Mouse (Mus musculus) intestine, embryonic 16.5 days (tissue): Measurements from ENCODE around the gene Fgfr2. TPM values are rescaled to one million over a fixed set of nuclear protein-coding genes. Genes with fewer than 3 reads are reported as not detected.

Experiments used
- ATAC-seq: fragments of 200-750 bp; cut with Nextera tagmentation; 2 replicates; pipeline ENCODE4 v1.8.0; 2017; ENCODE audit warnings: moderate TSS enrichment, moderate library complexity
- H3K27ac ChIP-seq: fragments of 300-500 bp; sonication (generic); 2 replicates; pipeline ENCODE4 v1.5.1; 2014; ENCODE audit warnings: mild to moderate bottlenecking, low read length
- H3K27me3 ChIP-seq: fragments of 300-500 bp; sonication (generic); replicated peaks from 2 replicates; pipeline ENCODE4 v1.6.1; 2014; ENCODE audit warnings: low read length, control low read depth, mixed read lengths; ENCODE audit not compliant: control insufficient read depth, insufficient read depth
- H3K36me3 ChIP-seq: fragments of 300-500 bp; sonication (generic); 2 replicates; pipeline ENCODE4 v1.6.1; 2014; ENCODE audit warnings: low read length, control low read depth; ENCODE audit not compliant: control insufficient read depth, insufficient read depth
- H3K4me1 ChIP-seq: fragments of 300-500 bp; sonication (generic); 2 replicates; pipeline ENCODE4 v1.6.1; 2014; ENCODE audit warnings: low read length, control low read depth, mixed read lengths; ENCODE audit not compliant: control insufficient read depth, insufficient read depth
- H3K4me2 ChIP-seq: fragments of 300-500 bp; sonication (generic); 2 replicates; pipeline ENCODE4 v1.6.1; 2014; ENCODE audit warnings: low read depth, low read length, control low read depth
- H3K4me3 ChIP-seq: fragments of 300-500 bp; sonication (generic); 2 replicates; pipeline ENCODE4 v1.5.1; 2014; ENCODE audit warnings: mild to moderate bottlenecking, low read length
- H3K9ac ChIP-seq: fragments of 300-500 bp; sonication (generic); 2 replicates; pipeline ENCODE4 v1.6.1; 2014; ENCODE audit warnings: low read depth, low read length
- H3K9me3 ChIP-seq: fragments of 300-500 bp; sonication (generic); 2 replicates; pipeline ENCODE4 v1.6.1; 2016; ENCODE audit warnings: low read length, control low read depth; ENCODE audit not compliant: control insufficient read depth
- WGBS: fragments of 180-500 bp; shearing (Covaris S2); extraction: QIAGEN DNeasy Blood & Tissue Kit; methylation state at CpG from one replicate; pipeline ENCODE4 v1.1.7; 2014; 5-methylcytosine and 5-hydroxymethylcytosine counted together
- polyA plus RNA-seq: library from polyadenylated mRNA; unstranded; fragments of >200 nt; fragmentation: Nextera tagmentation; extraction: Ambion mirVana; gene quantifications from 2 replicates; pipeline ENCODE4 v1.2.1, GENCODE M21; 2015

Gene Fgfr2
- polyA plus RNA-seq, 1 experiment from 2014 or later: 47.3 TPM

DNA sequence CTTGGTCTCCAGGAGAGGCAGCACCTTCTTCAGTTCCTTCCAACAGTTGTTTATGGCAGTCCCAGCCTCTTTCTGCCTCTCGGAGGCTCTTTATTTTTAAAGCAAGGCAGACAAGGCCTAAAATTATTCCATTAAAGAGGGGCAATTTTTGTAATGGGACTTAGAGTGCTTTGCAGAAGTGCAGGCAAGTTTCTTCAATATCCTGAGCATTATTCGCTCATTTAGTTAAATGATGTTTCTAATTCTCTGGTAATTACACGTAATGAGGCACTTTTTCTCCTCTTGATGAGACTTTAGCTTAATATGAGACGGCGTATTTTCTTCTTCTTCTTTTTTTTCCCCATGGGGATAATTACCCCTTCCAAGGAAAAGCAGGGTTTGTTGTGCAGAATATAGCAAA, 1537.6 kb downstream of the Fgfr2 start:
- Histone ChIP-seq H3K4me3 (no peak overlapping the region), H3K4me1 (no peaks in the 10 kb centered on the region), H3K27ac (no peak overlapping the region), H3K27me3 (no peaks in the 10 kb centered on the region), H3K9me3 (no peaks in the 10 kb centered on the region), H3K4me2 (no peak overlapping the region), H3K9ac (no peak overlapping the region), H3K36me3 (no peaks in the 10 kb centered on the region)
- no peak for ATAC-seq
- WGBS: 86% methylated on average over 5 of the region's 5 CpGs

DNA sequence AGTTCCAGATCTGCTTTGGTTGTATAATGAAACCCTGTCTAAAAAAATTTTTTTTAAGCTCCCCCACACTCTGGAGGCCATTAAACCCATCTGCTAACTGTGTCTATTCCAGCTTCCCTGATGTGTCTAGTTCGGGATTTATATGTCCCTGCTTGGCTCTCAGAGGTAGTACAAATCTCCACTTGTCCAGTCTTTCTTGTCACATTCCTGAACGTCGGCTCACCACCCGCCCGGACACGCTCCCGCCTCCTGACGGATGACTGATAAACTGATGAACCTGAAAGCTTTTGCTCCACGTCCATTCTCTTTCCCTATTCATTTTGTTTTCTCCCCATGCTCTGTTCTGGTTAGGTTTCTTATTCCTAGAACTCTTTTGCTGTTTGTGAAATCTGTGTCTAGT, 1541.0 kb downstream of the Fgfr2 start:
- H3K4me2 ChIP-seq: no peak overlapping the region
- 54% methylated on average over 9 of the region's 9 CpGs for WGBS
- H3K4me3 ChIP-seq: no peak overlapping the region
- H3K4me1 ChIP-seq: no peaks in the 10 kb centered on the region
- no peaks in the 10 kb centered on the region for H3K9me3 ChIP-seq
- no peak for ATAC-seq
- no peaks in the 10 kb centered on the region for H3K27me3 ChIP-seq
- no peak overlapping the region for H3K9ac ChIP-seq
- no peaks in the 10 kb centered on the region for H3K36me3 ChIP-seq
- H3K27ac ChIP-seq: no peak overlapping the region

DNA sequence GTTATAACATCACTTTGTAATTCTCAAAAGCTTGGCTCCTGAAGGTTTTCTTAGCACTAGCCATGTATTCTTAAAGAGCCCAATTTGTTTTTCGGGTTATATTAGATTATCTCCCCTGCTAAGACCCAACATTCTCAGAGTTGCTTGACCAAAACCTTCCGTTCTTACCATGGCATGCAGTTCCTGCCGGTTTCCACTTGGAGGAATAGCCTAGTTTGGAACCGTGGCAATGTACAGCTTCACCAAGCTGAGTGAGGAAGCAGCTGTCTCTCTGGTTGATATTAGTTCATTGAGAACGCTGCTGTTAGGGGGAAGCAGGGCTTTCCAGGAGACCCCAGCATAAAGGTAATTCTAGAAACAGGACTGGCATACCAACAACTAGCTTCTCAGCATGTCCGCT, 1547.9 kb downstream of the Fgfr2 start:
- H3K4me2 ChIP-seq: no peak overlapping the region
- H3K9ac ChIP-seq: no peak overlapping the region
- no peak overlapping the region for H3K27ac ChIP-seq
- no peaks in the 10 kb centered on the region; the same call in 1 of the 2 replicates for H3K36me3 ChIP-seq
- H3K9me3 ChIP-seq: no peaks in the 10 kb centered on the region
- no peak for ATAC-seq
- no peaks in the 10 kb centered on the region for H3K4me1 ChIP-seq
- WGBS: 76% methylated on average over 6 of the region's 6 CpGs
- H3K27me3 ChIP-seq: no peaks in the 10 kb centered on the region
- H3K4me3 ChIP-seq: no peak overlapping the region

DNA sequence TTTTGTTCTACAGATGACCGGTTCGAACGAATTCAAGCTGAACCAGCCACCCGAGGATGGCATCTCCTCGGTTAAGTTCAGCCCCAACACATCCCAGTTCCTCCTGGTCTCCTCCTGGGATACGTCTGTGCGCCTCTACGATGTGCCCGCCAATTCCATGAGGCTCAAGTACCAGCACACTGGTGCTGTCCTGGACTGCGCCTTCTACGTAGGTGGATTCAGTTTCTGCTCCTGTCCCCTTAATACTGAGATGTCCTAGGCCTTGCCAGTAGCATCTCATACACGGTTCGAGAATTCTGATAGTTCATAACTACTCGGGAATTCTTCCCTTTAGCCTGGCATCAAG, 1562.5 kb downstream of the Fgfr2 start:
- H3K36me3 ChIP-seq: peaks cover 4% of the 10 kb centered on the region; the same call in 1 of the 2 replicates
- peak overlapping the region; percentile 92 for H3K4me3 ChIP-seq
- under 1% methylated on average over 14 of the region's 14 CpGs for WGBS
- H3K27ac ChIP-seq: peak overlapping the region; percentile 90
- ATAC-seq: peak; percentile 59
- H3K4me2 ChIP-seq: peak overlapping the region; percentile 57
- H3K4me1 ChIP-seq: peaks cover 13% of the 10 kb centered on the region
- H3K9me3 ChIP-seq: no peaks in the 10 kb centered on the region
- peak overlapping the region; percentile 94 for H3K9ac ChIP-seq
- H3K27me3 ChIP-seq: peaks cover 27% of the 10 kb centered on the region

DNA sequence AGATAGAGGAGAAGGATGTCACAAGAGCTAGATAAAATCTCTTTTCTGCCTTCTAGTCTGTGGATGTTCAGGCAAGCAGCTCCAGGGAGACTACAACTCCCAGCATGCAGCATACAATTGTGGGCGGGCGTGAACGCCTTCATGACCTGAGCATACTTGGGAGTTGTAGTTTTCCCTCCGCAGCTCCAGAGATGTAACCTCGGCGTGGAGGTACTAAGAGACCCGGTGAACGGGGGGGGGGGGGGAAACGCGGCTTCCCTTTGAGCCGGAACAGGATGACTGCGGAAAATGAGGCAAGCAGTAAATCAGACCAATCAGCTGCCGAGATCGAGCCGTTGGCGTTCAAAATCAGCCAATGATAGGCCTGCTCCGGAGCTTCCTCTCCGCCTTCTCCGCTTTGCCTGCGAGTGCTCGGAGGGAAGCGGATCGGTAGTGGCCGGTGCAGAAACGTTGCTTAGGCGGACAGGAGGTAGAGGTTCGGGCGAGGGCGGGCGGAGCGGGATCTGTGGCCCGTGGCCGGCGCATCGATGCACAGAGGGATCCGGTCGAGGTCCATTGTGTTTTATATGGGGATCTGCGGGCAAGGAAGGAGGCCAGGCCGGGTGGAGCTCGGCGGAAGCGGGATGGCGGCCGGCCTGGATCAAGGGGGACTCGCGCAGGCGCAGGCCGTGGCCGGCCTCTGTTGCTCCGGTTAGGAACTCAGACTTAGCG, 1563.0 kb downstream of the Fgfr2 start, which contains the start of gene Bub3:
TSS of gene Bub3 (plus strand) at position 237 of the 711 bp plus-strand sequence.
- H3K27me3 ChIP-seq: peaks cover 32% of the 10 kb centered on the region
- peak; percentile 95 for ATAC-seq
- H3K4me1 ChIP-seq: peaks cover 13% of the 10 kb centered on the region
- H3K9me3 ChIP-seq: no peaks in the 10 kb centered on the region
- H3K4me2 ChIP-seq: peak within 1 kb of the TSS; percentile 57
- H3K36me3 ChIP-seq: peaks cover 4% of the 10 kb centered on the region; the same call in 1 of the 2 replicates
- H3K9ac ChIP-seq: peak within 1 kb of the TSS; percentile 94
- H3K4me3 ChIP-seq: peak within 1 kb of the TSS; percentile 92
- H3K27ac ChIP-seq: peak within 1 kb of the TSS; percentile 90
- under 1% methylated on average over 47 of the region's 51 CpGs for WGBS

DNA sequence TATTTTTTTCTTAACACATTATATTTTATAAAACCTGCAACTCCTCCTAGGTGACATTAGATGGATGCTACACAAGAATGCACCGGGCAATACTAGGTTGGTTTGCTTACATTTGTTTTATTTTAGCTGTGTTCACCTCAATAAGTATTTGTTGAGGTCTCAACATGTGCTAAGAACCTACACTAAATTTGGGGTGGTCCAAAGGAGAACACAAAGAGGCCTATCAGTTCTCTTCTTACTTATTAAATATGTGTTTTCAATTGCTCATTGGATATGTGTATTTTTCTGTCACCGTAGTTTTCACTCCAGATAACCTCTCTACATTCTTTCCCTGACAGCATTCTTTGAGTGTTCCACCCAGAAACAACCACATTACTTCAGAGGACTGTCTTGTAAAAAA, 1565.4 kb downstream of the Fgfr2 start:
- Histone ChIP-seq H3K9me3 (no peaks in the 10 kb centered on the region), H3K27me3 (peaks cover 56% of the 10 kb centered on the region), H3K4me1 (peaks cover 20% of the 10 kb centered on the region), H3K4me3 (no peak overlapping the region), H3K4me2 (no peak overlapping the region), H3K27ac (no peak overlapping the region), H3K36me3 (peaks cover 3% of the 10 kb centered on the region; the same call in 1 of the 2 replicates), H3K9ac (no peak overlapping the region)
- WGBS: 43% methylated on average over 2 of the region's 2 CpGs
- no peak for ATAC-seq

DNA sequence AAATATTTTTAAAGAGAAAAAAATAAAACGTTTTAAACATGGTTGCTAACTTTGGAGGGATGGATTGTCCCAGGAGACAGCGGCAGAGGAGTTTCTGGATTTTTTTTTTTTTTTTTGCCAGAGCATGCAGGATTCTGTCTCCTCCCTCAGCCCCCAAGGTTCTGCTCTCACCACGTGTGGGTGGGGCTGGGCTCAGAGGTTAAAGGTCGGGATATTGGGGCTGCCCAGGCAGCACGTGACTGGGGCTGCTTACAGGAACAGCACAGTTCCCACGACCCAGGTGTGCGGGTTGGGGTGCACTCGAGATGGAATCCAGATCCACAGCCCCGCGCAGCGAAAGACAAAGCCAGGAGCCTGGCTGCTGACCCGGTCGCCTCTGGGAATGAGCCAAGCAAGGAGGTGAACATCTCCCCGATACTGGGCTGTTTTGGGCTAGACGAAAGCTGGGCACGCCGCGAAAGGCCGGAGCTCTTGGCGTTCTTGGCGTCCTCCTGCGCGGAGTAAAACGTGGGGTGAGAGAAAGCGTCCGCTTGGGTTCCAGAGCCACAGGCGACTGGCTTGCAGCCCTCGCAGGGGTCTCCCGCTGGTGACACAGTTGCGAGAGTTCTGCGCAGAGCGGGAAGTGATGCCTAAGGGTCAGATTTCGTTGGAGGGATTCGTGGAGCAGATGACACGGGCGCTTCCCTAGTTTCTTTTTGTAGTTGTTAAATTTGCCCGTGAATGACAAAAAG, 1566.4 kb downstream of the Fgfr2 start:
- Histone ChIP-seq H3K9ac (no peak overlapping the region), H3K4me1 (peaks cover 17% of the 10 kb centered on the region), H3K27me3 (peaks cover 66% of the 10 kb centered on the region), H3K27ac (no peak overlapping the region), H3K9me3 (no peaks in the 10 kb centered on the region), H3K36me3 (no peaks in the 10 kb centered on the region), H3K4me3 (peak overlapping the region; percentile 21; the same call in 1 of the 2 replicates), H3K4me2 (peak overlapping the region; percentile 25)
- WGBS: 2% methylated on average over 37 of the region's 37 CpGs
- ATAC-seq: no peak

DNA sequence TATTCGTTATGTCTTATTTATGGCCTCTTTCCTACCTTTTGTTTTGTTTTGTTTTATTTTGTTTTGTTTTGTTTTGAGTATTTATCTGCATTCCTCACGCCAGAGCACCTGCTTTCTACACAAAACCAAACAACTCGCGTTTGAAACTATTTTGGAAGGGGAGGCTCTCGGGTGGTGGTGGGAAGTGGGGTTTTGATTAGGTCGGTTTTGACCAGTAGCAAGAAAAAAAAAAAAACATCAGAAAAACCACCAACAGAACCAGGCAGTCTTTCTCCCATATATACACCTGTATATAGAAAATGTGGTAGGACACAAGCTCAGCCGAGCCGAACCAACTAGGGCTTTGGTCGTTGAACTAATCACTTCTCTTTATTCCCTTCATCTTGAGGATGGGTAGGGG, 1567.0 kb downstream of the Fgfr2 start:
- peaks cover 72% of the 10 kb centered on the region for H3K27me3 ChIP-seq
- no peaks in the 10 kb centered on the region for H3K36me3 ChIP-seq
- no peak overlapping the region for H3K9ac ChIP-seq
- H3K27ac ChIP-seq: no peak overlapping the region
- no peak for ATAC-seq
- 1% methylated on average over 9 of the region's 9 CpGs for WGBS
- H3K9me3 ChIP-seq: no peaks in the 10 kb centered on the region
- peaks cover 14% of the 10 kb centered on the region for H3K4me1 ChIP-seq
- H3K4me2 ChIP-seq: peak overlapping the region; percentile 37; the same call in 1 of the 2 replicates
- peak overlapping the region; percentile 28 for H3K4me3 ChIP-seq

DNA sequence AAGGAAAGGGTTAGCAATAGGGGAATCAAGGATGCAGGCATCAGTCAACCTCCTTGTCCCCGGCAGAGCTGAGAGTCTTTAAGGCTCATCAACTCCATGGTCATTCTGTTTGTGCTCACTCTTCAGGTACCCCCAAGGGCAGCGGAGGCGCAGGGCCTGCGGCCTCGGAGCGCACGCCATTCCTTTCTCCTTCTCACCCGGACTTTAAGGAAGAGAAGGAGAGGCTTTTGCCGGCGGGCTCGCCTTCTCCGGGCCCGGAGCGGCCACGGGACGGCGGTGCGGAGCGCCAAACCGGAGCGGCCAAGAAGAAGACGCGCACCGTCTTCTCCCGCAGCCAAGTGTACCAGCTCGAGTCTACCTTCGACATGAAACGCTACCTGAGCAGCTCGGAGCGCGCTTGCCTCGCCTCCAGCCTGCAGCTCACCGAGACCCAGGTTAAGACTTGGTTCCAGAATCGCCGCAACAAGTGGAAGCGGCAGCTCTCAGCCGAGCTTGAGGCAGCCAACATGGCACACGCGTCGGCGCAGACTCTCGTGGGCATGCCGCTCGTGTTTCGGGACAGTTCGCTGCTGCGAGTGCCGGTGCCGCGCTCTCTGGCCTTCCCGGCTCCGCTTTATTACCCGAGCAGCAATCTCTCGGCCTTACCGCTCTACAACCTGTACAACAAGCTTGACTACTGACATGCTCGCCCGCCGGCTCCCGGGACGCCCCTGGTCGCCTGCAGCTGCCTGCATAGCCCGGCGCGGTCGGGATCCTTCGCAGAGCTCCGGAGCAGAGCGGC, 1567.7 kb downstream of the Fgfr2 start:
- Histone ChIP-seq H3K4me3 (peak overlapping the region; percentile 28), H3K4me2 (peak overlapping the region; percentile 37), H3K27ac (no peak overlapping the region), H3K36me3 (no peaks in the 10 kb centered on the region), H3K9me3 (no peaks in the 10 kb centered on the region), H3K27me3 (peaks cover 78% of the 10 kb centered on the region), H3K4me1 (peaks cover 12% of the 10 kb centered on the region), H3K9ac (no peak overlapping the region)
- WGBS: under 1% methylated on average over 68 of the region's 68 CpGs
- no peak for ATAC-seq
